Mouse (Mus musculus) cerebellum, adult 2 months (tissue): ENCODE results near the gene Aldh16a1.

Experiments used
- CTCF ChIP-seq: fragments of 200-500 bp; IDR thresholded peaks from 2 replicates; pipeline ENCODE4 v1.5.1; 2011; ENCODE audit warnings: low read depth, mild to moderate bottlenecking, control low read depth, low read length, moderate library complexity, borderline replicate concordance; ENCODE audit not compliant: insufficient read depth
- POLR2A ChIP-seq: fragments of 200-500 bp; IDR thresholded peaks from 2 replicates; pipeline ENCODE4 v1.6.1; 2011; ENCODE audit warnings: low read length, control low read depth, borderline replicate concordance; ENCODE audit not compliant: insufficient read depth

- TF ChIP-seq CTCF, result no peak
- no peak for TF ChIP-seq POLR2A
Observed at GRCm38 (mm10) chr7:45139904-45140723, 14.3 kb downstream of the Aldh16a1 start.
